Mouse (Mus musculus) small intestine, adult 2 months (tissue): Measurements from ENCODE around the gene Iqgap1.

Experiments
- CTCF ChIP-seq: fragments of 200-500 bp; IDR thresholded peaks from 2 replicates; pipeline ENCODE4 v1.5.1; 2012; ENCODE audit warnings: low read depth, mild to moderate bottlenecking, control low read depth, inconsistent platforms, low read length, moderate library complexity, mixed read lengths; ENCODE audit not compliant: insufficient replicate concordance, insufficient read length; ENCODE audit errors: extremely low read depth
- POLR2A ChIP-seq: fragments of 200-500 bp; IDR thresholded peaks from 2 replicates; pipeline ENCODE4 v1.6.1; 2012; ENCODE audit warnings: low read depth, mild to moderate bottlenecking, control low read depth, inconsistent platforms, low read length, moderate library complexity

DNA sequence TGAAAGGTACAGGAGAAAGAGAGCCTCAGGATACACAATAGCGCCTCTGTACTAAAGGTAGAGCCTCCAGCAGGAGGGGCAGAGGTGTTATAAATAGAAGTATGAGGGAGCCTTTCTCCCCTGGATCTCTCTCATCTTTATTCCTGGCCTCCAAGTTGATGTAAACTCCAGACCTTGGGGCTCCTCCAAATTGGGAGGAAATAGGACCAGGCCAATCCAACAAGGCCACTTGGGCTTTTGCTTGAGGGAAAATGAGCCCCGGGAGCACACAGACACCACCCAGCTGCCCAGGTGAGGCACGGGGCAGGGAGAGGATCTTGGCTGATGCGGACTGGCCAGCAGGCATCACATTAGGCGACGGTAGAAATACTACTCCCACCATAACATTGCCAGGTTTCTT lies 29.5 kb downstream of the Iqgap1 start:
- TF ChIP-seq POLR2A (no peak), CTCF (no peak)
